Mouse (Mus musculus) G1E (cell line): Measurements from ENCODE around the gene Gm28042. TPM values are rescaled to one million over a fixed set of nuclear protein-coding genes. Genes with fewer than 3 reads are reported as not detected.

Experiments
- ATAC-seq: 2 replicates; pipeline ENCODE4 v1.8.0; 2016; ENCODE audit warnings: mild to moderate bottlenecking; ENCODE audit not compliant: insufficient number of reproducible peaks, poor library complexity, low FRiP score, severe bottlenecking; ENCODE audit errors: extremely low read depth
- DNase-seq: peaks from one replicate; pipeline ENCODE4 v3.0.0; 2012; ENCODE audit warnings: low spot score
- H3K27me3 ChIP-seq: 2 replicates; pipeline ENCODE4 v1.6.1; 2012; ENCODE audit warnings: mild to moderate bottlenecking, low read length, inconsistent platforms; ENCODE audit not compliant: insufficient read depth
- H3K36me3 ChIP-seq: replicated peaks from 2 replicates; pipeline ENCODE3; 2012; ENCODE audit warnings: mild to moderate bottlenecking, inconsistent platforms
- H3K4me1 ChIP-seq: 2 replicates; pipeline ENCODE4 v1.6.1; 2012; ENCODE audit warnings: low read depth, low read length, inconsistent platforms, mixed read lengths; ENCODE audit not compliant: insufficient read depth
- H3K4me3 ChIP-seq: 2 replicates; pipeline ENCODE4 v1.5.1; 2012; ENCODE audit warnings: low read depth, mild to moderate bottlenecking, inconsistent platforms, low read length, moderate library complexity, mixed read lengths
- H3K9me3 ChIP-seq: replicated peaks from 2 replicates; pipeline ENCODE4 v1.6.1; 2012; ENCODE audit warnings: inconsistent platforms
- CTCF ChIP-seq: IDR thresholded peaks from 2 replicates; pipeline ENCODE4 v1.5.1; 2012; ENCODE audit warnings: low read depth, low read length, inconsistent platforms, mixed read lengths
- GATA1 ChIP-seq: IDR thresholded peaks from 2 replicates; pipeline ENCODE4 v1.6.1; 2012; ENCODE audit warnings: borderline replicate concordance, low read length, inconsistent platforms, mixed read lengths
- GATA2 ChIP-seq: IDR thresholded peaks from 2 replicates; pipeline ENCODE4 v1.6.1; 2012; ENCODE audit warnings: low read depth, low read length, inconsistent platforms, borderline replicate concordance
- POLR2AphosphoS5 ChIP-seq: IDR thresholded peaks from 2 replicates; pipeline ENCODE4 v1.6.1; 2012; ENCODE audit warnings: low read depth, low read length, inconsistent platforms; ENCODE audit not compliant: insufficient replicate concordance
- TAL1 ChIP-seq: conservative IDR thresholded peaks from 2 replicates; pipeline ENCODE4 v1.6.1; 2012; ENCODE audit warnings: low read depth, low read length, inconsistent platforms, mixed read lengths
- polyA plus RNA-seq: library from polyadenylated mRNA; stranded (reverse); fragments of >175 nt; gene quantifications from 2 replicates; pipeline ENCODE4 v1.2.3, GENCODE M21; 2012
- total RNA-seq, 2 experiments: library from RNA; stranded (forward) in 1 of 2; stranded (reverse) in 1 of 2; fragments of 200-1000 nt in 1 of 2; fragments of >200 nt in 1 of 2; fragmentation: Nextera tagmentation in 1 of 2; gene quantifications; 2 replicates each; pipeline ENCODE4 v1.2.3; 2014 to 2017

The Gm28042 gene
- total and polyA plus RNA-seq, 3 experiments = 0.05 to 0.21 TPM; not detected in 1

GRCm38 (mm10) chr2:120027950-120028331 lies 648 bp downstream of the Gm28042 start:
- peak overlapping the region; percentile 80 for H3K4me3 ChIP-seq
- no peaks in the 10 kb centered on the region for H3K9me3 ChIP-seq
- H3K36me3 ChIP-seq = peaks cover 57% of the 10 kb centered on the region
- TF ChIP-seq POLR2AphosphoS5 (no peak), GATA1 (no peak), CTCF (no peak), GATA2 (no peak), TAL1 (no peak)
- no peak for ATAC-seq
- no peaks in the 10 kb centered on the region for H3K27me3 ChIP-seq
- DNase-seq = peak; percentile 25
- peaks cover 33% of the 10 kb centered on the region for H3K4me1 ChIP-seq

- peaks cover 33% of the 10 kb centered on the region for H3K4me1 ChIP-seq
- no peak overlapping the region for H3K4me3 ChIP-seq
- DNase-seq (no peak), ATAC-seq (no peak)
- H3K36me3 ChIP-seq = peaks cover 35% of the 10 kb centered on the region
- TF ChIP-seq CTCF = no peak
- TF ChIP-seq TAL1 = no peak
- no peak for TF ChIP-seq POLR2AphosphoS5
- no peak for TF ChIP-seq GATA2
- no peak for TF ChIP-seq GATA1
- peaks cover 6% of the 10 kb centered on the region; the same call in 1 of the 2 replicates for H3K27me3 ChIP-seq
- no peaks in the 10 kb centered on the region for H3K9me3 ChIP-seq
Measured at GRCm38 (mm10) chr2:120030380-120030779, 3.1 kb downstream of the Gm28042 start.

DNA sequence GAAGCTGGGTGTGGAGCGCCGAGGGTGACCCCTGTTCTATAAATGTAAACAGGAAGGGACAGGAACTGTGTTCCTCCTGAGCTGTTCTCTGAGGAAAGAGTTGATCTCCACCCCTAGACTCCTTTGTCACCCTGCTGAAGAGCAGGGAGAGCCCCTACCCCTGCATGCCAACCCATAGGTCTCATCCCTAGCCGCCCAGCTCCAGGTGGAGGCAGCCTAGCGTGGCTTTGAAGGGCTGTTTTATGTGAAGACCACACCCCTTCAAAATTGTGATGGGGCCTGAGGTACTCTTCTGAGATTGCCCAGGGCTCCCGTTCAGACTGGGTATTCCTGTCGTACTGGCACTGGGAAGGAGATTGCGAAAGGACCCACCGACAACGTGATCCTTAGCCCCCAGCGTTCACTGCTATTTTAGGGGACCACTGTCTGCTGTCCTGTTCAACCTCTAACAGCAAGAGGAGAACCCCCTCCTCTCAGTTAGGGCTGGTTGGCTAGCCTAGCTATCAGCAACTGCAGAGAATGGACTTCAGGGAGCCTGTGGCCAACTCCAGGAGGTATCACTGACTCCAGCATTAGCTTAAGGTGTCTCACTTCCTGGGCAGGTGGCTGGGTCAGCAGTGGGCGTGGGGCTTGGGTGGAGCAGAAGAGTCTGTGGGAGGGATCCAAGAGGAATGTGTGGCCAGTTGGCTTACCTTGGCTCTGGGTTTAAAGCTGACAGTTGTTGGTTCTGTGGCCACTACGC lies 5.6 kb downstream of the Gm28042 start, which contains the start of gene Pla2g4b:
Pla2g4b (plus strand) TSS at position 692 of the 742 bp plus-strand sequence.
- H3K4me1 ChIP-seq = peaks cover 17% of the 10 kb centered on the region
- H3K36me3 ChIP-seq = peaks cover 29% of the 10 kb centered on the region
- no peaks in the 10 kb centered on the region for H3K9me3 ChIP-seq
- peaks cover 22% of the 10 kb centered on the region; the same call in 1 of the 2 replicates for H3K27me3 ChIP-seq
- ATAC-seq = no peak
- no peak within 1 kb of the TSS for H3K4me3 ChIP-seq
- no peak for DNase-seq
- TF ChIP-seq POLR2AphosphoS5 (no peak), CTCF (no peak), GATA2 (no peak), TAL1 (no peak), GATA1 (no peak)

DNA sequence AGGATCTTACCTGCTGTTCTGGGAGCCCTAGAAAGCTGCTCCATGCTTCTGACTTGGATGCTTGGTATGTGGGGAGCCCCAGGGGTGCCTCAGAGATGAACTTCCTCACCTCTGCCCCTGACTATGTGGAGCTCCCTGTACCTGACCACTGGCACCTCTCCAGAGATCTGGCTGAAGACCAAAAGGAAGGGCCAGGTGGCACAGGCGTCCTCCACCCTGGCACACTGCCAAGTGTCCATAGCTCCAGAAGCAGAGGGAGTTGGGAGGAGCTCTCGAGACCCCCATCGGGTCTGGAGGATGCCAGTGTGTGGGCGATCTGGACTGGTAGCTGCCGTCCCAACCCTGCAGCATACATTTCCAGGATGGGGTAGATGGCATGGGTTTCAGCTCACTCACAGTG lies 6.4 kb downstream of the Gm28042 start:
- Histone ChIP-seq H3K9me3 (no peaks in the 10 kb centered on the region), H3K4me1 (peaks cover 14% of the 10 kb centered on the region), H3K4me3 (no peak overlapping the region), H3K36me3 (peaks cover 29% of the 10 kb centered on the region), H3K27me3 (peaks cover 28% of the 10 kb centered on the region; the same call in 1 of the 2 replicates)
- no peak for TF ChIP-seq POLR2AphosphoS5
- no peak for TF ChIP-seq TAL1
- no peak for TF ChIP-seq GATA2
- no peak for TF ChIP-seq CTCF
- no peak for TF ChIP-seq GATA1
- ATAC-seq (no peak), DNase-seq (no peak)

DNA sequence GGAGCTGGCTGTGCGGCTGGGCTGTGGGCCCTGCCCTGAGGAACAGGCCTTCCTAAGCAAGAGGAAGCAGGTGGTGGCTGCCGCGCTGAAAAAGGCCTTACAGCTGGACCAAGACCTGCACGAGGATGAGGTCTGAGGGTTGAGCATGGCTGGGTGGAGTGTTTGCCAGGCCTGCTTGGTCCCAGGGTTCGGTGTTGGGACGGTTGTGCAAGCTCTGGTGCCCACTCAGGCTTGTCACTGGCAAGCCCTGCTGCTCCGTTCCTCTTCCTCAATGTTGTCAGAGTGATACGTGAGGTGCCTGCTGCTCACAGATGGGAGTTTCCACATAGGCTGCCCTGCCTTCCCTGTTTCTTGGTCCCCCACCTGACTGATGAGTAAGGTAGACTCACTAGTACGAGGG lies 10.5 kb downstream of the Gm28042 start:
- peaks cover 45% of the 10 kb centered on the region; the same call in 1 of the 2 replicates for H3K27me3 ChIP-seq
- no peak overlapping the region for H3K4me3 ChIP-seq
- no peaks in the 10 kb centered on the region; the same call in 1 of the 2 replicates for H3K4me1 ChIP-seq
- H3K36me3 ChIP-seq = no peaks in the 10 kb centered on the region
- no peak for ATAC-seq
- no peak for DNase-seq
- H3K9me3 ChIP-seq = no peaks in the 10 kb centered on the region
- TF ChIP-seq GATA1 = no peak
- no peak for TF ChIP-seq CTCF
- no peak for TF ChIP-seq POLR2AphosphoS5
- no peak for TF ChIP-seq TAL1

GRCm38 (mm10) chr2:120040991-120041390 lies 13.7 kb downstream of the Gm28042 start:
- DNase-seq = no peak
- peaks cover 5% of the 10 kb centered on the region; the same call in 1 of the 2 replicates for H3K4me1 ChIP-seq
- ATAC-seq = no peak
- H3K9me3 ChIP-seq = no peaks in the 10 kb centered on the region
- no peak for TF ChIP-seq CTCF
- no peak for TF ChIP-seq POLR2AphosphoS5
- TF ChIP-seq GATA1 = no peak
- no peak for TF ChIP-seq TAL1
- no peak for TF ChIP-seq GATA2
- H3K27me3 ChIP-seq = peaks cover 46% of the 10 kb centered on the region; the same call in 1 of the 2 replicates
- H3K4me3 ChIP-seq = no peak overlapping the region
- H3K36me3 ChIP-seq = no peaks in the 10 kb centered on the region
